Mouse (Mus musculus) lung, postnatal 10 days (tissue): ENCODE measurements at regions not wholly inside any gene's neighbourhood (a gene's known extent, or its start where the extent isn't known, plus 50 kb on each side); places are given as distances from the start of the nearest gene placed in this dataset.

ENCODE experiments used
- DNase-seq: peaks from one replicate; pipeline ENCODE4 v3.0.0; 2021

- DNase-seq, result no peak
These were observed 507.7 kb downstream of the Zbbx start for GRCm38 (mm10) chr3:74657170-74657569.

- no peak for DNase-seq
These were observed 532.2 kb downstream of the Zbbx start for GRCm38 (mm10) chr3:74632623-74633022.

- DNase-seq, result no peak
These were observed 563.4 kb downstream of the Zbbx start for GRCm38 (mm10) chr3:74601328-74602007.

GRCm38 (mm10) chr3:74588703-74589362 lies 576.0 kb downstream of the Zbbx start:
- no peak for DNase-seq

- no peak for DNase-seq
These were observed 599.7 kb downstream of the Zbbx start for GRCm38 (mm10) chr3:74565176-74565575.

GRCm38 (mm10) chr3:74534795-74535194 lies 630.0 kb downstream of the Zbbx start:
- DNase-seq, result no peak

GRCm38 (mm10) chr3:74534006-74534698 lies 630.7 kb downstream of the Zbbx start:
- peak; percentile 18 for DNase-seq

GRCm38 (mm10) chr3:74483741-74484140 lies 681.1 kb downstream of the Zbbx start:
- no peak for DNase-seq
